Mouse (Mus musculus): ENCODE measurements around the gene Lrrc4b. TPM values are rescaled to one million over a fixed set of nuclear protein-coding genes. Genes with fewer than 3 reads are reported as not detected.

Gene Lrrc4b
- polyA plus RNA-seq, 1 experiment from 2014 or later, result 0.98 TPM

- no peak overlapping the region for H3K4me3 ChIP-seq (replicated peaks)
- peaks cover 36% of the 10 kb centered on the region for H3K27me3 ChIP-seq
- WGBS, result 0% methylated on average over 5 of the region's 5 CpGs
- no peak for ATAC-seq (ENCODE audit: insufficient number of reproducible peaks, insufficient read depth, low FRiP score, low TSS enrichment, low read depth)
- H3K36me3 ChIP-seq, result no peaks in the 10 kb centered on the region
- no peak overlapping the region for H3K27ac ChIP-seq
- H3K4me1 ChIP-seq (replicated peaks), result no peaks in the 10 kb centered on the region; the same call in 1 of the 2 replicates
- H3K4me2 ChIP-seq, result no peak overlapping the region
- no peaks in the 10 kb centered on the region for H3K9me3 ChIP-seq
- H3K9ac ChIP-seq (replicated peaks), result no peak overlapping the region
Observed at GRCm38 (mm10) chr7:44406015-44406355, 22.8 kb upstream of the Lrrc4b start.

- Histone ChIP-seq H3K36me3 (no peaks in the 10 kb centered on the region), H3K4me2 (no peak overlapping the region), H3K4me1 (replicated peaks) (no peaks in the 10 kb centered on the region), H3K4me3 (replicated peaks) (no peak overlapping the region), H3K9me3 (no peaks in the 10 kb centered on the region), H3K9ac (replicated peaks) (no peak overlapping the region), H3K27me3 (peaks cover 24% of the 10 kb centered on the region), H3K27ac (no peak overlapping the region)
- no peak for ATAC-seq (ENCODE audit: insufficient number of reproducible peaks, insufficient read depth, low FRiP score, low TSS enrichment, low read depth)
- 83% methylated on average over 4 of the region's 4 CpGs for WGBS
Observed at GRCm38 (mm10) chr7:44411144-44411543, 17.7 kb upstream of the Lrrc4b start.

- no peaks in the 10 kb centered on the region for H3K36me3 ChIP-seq
- no peak overlapping the region for H3K4me2 ChIP-seq
- H3K4me1 ChIP-seq (replicated peaks), result no peaks in the 10 kb centered on the region
- 80% methylated on average over 6 of the region's 6 CpGs for WGBS
- H3K9me3 ChIP-seq, result no peaks in the 10 kb centered on the region
- no peak overlapping the region for H3K27ac ChIP-seq
- H3K4me3 ChIP-seq (replicated peaks), result no peak overlapping the region
- H3K27me3 ChIP-seq, result 0 out of 2 replicates have a peak, but pooled peaks cover 12% of the 10 kb centered on the region
- H3K9ac ChIP-seq (replicated peaks), result no peak overlapping the region
- no peak for ATAC-seq (ENCODE audit: insufficient number of reproducible peaks, insufficient read depth, low FRiP score, low TSS enrichment, low read depth)
Observed at GRCm38 (mm10) chr7:44413307-44413706, 15.5 kb upstream of the Lrrc4b start.

- Histone ChIP-seq H3K27me3 (peaks cover 74% of the 10 kb centered on the region), H3K4me2 (peak overlapping the region; percentile 82), H3K27ac (no peak overlapping the region), H3K9me3 (no peaks in the 10 kb centered on the region), H3K36me3 (no peaks in the 10 kb centered on the region), H3K4me3 (replicated peaks) (peak overlapping the region; percentile 65), H3K9ac (replicated peaks) (peak overlapping the region; percentile 59; the same call in 1 of the 2 replicates), H3K4me1 (replicated peaks) (peaks cover 24% of the 10 kb centered on the region)
- 13% methylated on average over 7 of the region's 8 CpGs for WGBS
- ATAC-seq (ENCODE audit: insufficient number of reproducible peaks, insufficient read depth, low FRiP score, low TSS enrichment, low read depth), result no peak
Observed at GRCm38 (mm10) chr7:44427666-44428065, 1.2 kb upstream of the Lrrc4b start.

- no peaks in the 10 kb centered on the region for H3K36me3 ChIP-seq
- no peaks in the 10 kb centered on the region for H3K9me3 ChIP-seq
- WGBS, result 2% methylated on average over 17 of the region's 38 CpGs
- peaks cover 78% of the 10 kb centered on the region for H3K27me3 ChIP-seq
- H3K4me2 ChIP-seq, result peak overlapping the region; percentile 82
- ATAC-seq (ENCODE audit: insufficient number of reproducible peaks, insufficient read depth, low FRiP score, low TSS enrichment, low read depth), result 0 out of 2 replicates have a peak, but pooled peaks have one; percentile 9
- H3K9ac ChIP-seq (replicated peaks), result peak overlapping the region; percentile 59
- H3K4me1 ChIP-seq (replicated peaks), result peaks cover 24% of the 10 kb centered on the region
- H3K4me3 ChIP-seq (replicated peaks), result peak overlapping the region; percentile 65
- H3K27ac ChIP-seq, result no peak overlapping the region
Observed at GRCm38 (mm10) chr7:44428171-44428950, 457 bp upstream of the Lrrc4b start.

- Histone ChIP-seq H3K9me3 (no peaks in the 10 kb centered on the region), H3K4me1 (replicated peaks) (peaks cover 24% of the 10 kb centered on the region), H3K9ac (replicated peaks) (peak overlapping the region; percentile 59), H3K4me3 (replicated peaks) (peak overlapping the region; percentile 65), H3K4me2 (peak overlapping the region; percentile 82), H3K27me3 (peaks cover 90% of the 10 kb centered on the region), H3K36me3 (no peaks in the 10 kb centered on the region), H3K27ac (no peak overlapping the region)
- ATAC-seq (ENCODE audit: insufficient number of reproducible peaks, insufficient read depth, low FRiP score, low TSS enrichment, low read depth), result no peak; the same call in 1 of the 2 replicates
- 3% methylated on average over 29 of the region's 32 CpGs for WGBS
Observed at GRCm38 (mm10) chr7:44429534-44430488, 993 bp downstream of the Lrrc4b start.

GRCm38 (mm10) chr7:44432550-44432949 is 3.7 kb downstream of the Lrrc4b start:
- no peak overlapping the region for H3K27ac ChIP-seq
- no peaks in the 10 kb centered on the region for H3K9me3 ChIP-seq
- peaks cover 90% of the 10 kb centered on the region for H3K27me3 ChIP-seq
- ATAC-seq (ENCODE audit: insufficient number of reproducible peaks, insufficient read depth, low FRiP score, low TSS enrichment, low read depth), result no peak
- no peak overlapping the region for H3K9ac ChIP-seq (replicated peaks)
- no peaks in the 10 kb centered on the region for H3K36me3 ChIP-seq
- H3K4me2 ChIP-seq, result no peak overlapping the region
- no peak overlapping the region for H3K4me3 ChIP-seq (replicated peaks)
- 72% methylated on average over 6 of the region's 6 CpGs for WGBS
- H3K4me1 ChIP-seq (replicated peaks), result peaks cover 22% of the 10 kb centered on the region

- H3K9me3 ChIP-seq, result no peaks in the 10 kb centered on the region
- H3K27ac ChIP-seq, result no peak overlapping the region
- H3K4me3 ChIP-seq (replicated peaks), result no peak overlapping the region
- peaks cover 14% of the 10 kb centered on the region for H3K4me1 ChIP-seq (replicated peaks)
- 2% methylated on average over 7 of the region's 7 CpGs for WGBS
- peaks cover 90% of the 10 kb centered on the region for H3K27me3 ChIP-seq
- H3K36me3 ChIP-seq, result no peaks in the 10 kb centered on the region
- no peak overlapping the region for H3K4me2 ChIP-seq
- ATAC-seq (ENCODE audit: insufficient number of reproducible peaks, insufficient read depth, low FRiP score, low TSS enrichment, low read depth), result no peak
- H3K9ac ChIP-seq (replicated peaks), result no peak overlapping the region
Observed at GRCm38 (mm10) chr7:44433371-44433770, 4.6 kb downstream of the Lrrc4b start.

GRCm38 (mm10) chr7:44434089-44434488 is 5.3 kb downstream of the Lrrc4b start:
- Histone ChIP-seq H3K4me2 (no peak overlapping the region), H3K9ac (replicated peaks) (no peak overlapping the region), H3K27me3 (peaks cover 92% of the 10 kb centered on the region), H3K9me3 (no peaks in the 10 kb centered on the region), H3K4me3 (replicated peaks) (no peak overlapping the region), H3K36me3 (no peaks in the 10 kb centered on the region), H3K27ac (no peak overlapping the region), H3K4me1 (replicated peaks) (peaks cover 13% of the 10 kb centered on the region)
- whole genome bisulfite sequencing, result 63% methylated on average over 9 of the region's 9 CpGs
- no peak for ATAC-seq (ENCODE audit: insufficient number of reproducible peaks, insufficient read depth, low FRiP score, low TSS enrichment, low read depth)

- WGBS, result 63% methylated on average over 5 of the region's 5 CpGs
- ATAC-seq (ENCODE audit: insufficient number of reproducible peaks, insufficient read depth, low FRiP score, low TSS enrichment, low read depth), result no peak
- Histone ChIP-seq H3K27ac (no peak overlapping the region), H3K4me1 (replicated peaks) (no peaks in the 10 kb centered on the region), H3K36me3 (no peaks in the 10 kb centered on the region), H3K4me3 (replicated peaks) (no peak overlapping the region), H3K9ac (replicated peaks) (no peak overlapping the region), H3K27me3 (peaks cover 92% of the 10 kb centered on the region), H3K9me3 (no peaks in the 10 kb centered on the region), H3K4me2 (no peak overlapping the region)
Observed at GRCm38 (mm10) chr7:44435796-44436195, 7.0 kb downstream of the Lrrc4b start.

GRCm38 (mm10) chr7:44436267-44436666 is 7.4 kb downstream of the Lrrc4b start:
- ATAC-seq (ENCODE audit: insufficient number of reproducible peaks, insufficient read depth, low FRiP score, low TSS enrichment, low read depth), result no peak
- Histone ChIP-seq H3K4me1 (replicated peaks) (no peaks in the 10 kb centered on the region), H3K36me3 (no peaks in the 10 kb centered on the region), H3K9ac (replicated peaks) (no peak overlapping the region), H3K27me3 (peaks cover 92% of the 10 kb centered on the region), H3K9me3 (no peaks in the 10 kb centered on the region), H3K4me3 (replicated peaks) (no peak overlapping the region), H3K27ac (no peak overlapping the region), H3K4me2 (no peak overlapping the region)
- WGBS, result 19% methylated on average over 1 of the region's 1 CpGs

Measured in limb, embryonic 12.5 days (tissue).